Mouse (Mus musculus): ENCODE results near the gene Scn11a. TPM values are rescaled to one million over a fixed set of nuclear protein-coding genes. Genes with fewer than 3 reads are reported as not detected.

Gene Scn11a
- total RNA-seq, 4 experiments from 2014 or later: not detected

DNA sequence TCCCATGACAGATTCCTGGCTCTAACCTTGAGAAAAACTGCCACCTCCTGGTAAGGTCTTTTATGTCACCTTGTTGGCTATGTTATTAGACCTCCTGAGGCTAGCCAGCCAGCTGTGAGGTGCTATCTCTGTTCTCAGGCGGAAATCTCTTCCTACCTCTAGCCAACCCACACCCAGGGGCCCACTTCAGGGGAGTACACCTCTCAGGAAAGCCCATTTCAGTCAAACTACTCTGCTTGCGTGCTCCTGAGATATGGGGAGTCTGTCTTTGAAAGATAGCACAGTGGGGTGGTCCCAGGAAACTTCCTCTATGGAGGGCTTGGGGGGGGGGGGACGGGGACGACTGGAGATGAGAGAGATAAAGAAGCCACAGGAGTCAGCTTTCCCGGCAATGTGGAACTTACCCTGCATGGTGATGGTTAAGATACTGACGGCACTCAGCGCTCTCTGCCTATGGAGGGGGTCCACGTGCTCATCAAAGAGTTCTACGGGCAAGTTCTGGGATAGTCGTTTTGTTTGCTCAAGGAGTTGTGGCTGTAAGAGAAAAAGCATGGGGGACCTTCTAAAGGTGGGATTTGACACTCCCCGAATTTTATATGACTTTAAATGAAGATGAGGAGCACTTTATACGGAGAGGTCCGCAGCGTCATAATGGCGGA is 29.9 kb downstream of the Scn11a start:
- DNase-seq (ENCODE audit: low spot score in 2 of 2): no peak

DNA sequence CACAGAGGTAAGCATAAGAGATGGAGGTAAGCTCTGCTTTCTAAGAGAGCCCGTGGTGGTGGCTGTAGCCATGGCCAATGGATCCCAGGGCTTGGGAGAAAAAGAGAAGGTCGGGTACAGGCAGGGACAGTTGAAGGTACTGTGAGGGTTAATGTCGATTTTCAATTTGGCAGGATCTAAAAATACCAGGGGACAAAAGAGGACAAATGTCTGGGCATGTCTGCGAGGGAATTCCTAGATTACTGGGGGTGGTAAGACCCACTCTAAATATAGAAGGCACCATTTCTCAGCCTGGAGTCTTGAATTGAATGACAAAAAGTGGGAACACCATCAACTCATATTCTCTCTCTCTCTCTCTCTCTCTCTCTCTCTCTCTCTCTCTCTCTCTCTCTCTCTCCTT is 30.8 kb downstream of the Scn11a start:
- DNase-seq (ENCODE audit: low spot score in 2 of 2): no peak

DNA sequence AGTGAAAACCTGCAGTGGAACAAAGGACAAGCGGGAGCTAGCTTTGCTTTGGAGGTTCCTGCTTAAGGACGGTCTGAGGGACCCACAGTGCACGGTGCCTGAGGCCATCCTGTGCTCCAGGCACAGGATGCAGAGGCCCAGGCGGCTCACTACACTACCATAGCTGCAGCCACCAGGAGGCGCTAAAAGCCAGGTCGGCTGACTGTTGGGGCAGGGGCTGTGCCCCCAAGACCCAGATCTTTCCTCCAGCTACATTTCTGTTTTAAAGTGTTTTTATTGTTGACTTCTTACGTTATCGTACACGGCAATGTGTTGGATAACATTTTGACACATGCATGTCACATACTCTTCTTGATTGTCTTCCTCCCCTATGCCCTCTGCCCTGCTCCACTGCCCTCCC is 32.8 kb downstream of the Scn11a start:
- no peak for DNase-seq (ENCODE audit: low spot score in 2 of 2)

DNA sequence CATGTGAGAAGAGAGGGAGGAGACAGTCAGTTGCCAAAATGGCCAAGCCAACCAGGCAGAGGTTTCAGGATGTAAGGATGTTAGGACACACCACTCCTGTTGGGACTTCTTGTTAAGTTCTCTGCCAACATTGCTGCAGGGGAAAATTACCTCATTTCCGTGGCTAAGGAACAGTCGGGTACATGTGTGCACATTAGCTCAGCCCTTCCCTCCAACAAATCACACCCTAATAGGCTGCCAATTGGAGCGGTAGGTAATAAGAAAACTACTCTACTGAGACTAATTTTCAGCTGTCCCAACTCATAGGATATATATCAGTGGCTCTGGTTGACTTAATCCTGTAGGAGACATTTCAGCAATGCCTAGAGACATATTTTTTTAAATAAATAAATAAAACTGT is 44.4 kb downstream of the Scn11a start:
- no peak for DNase-seq (ENCODE audit: low spot score in 2 of 2)

DNA sequence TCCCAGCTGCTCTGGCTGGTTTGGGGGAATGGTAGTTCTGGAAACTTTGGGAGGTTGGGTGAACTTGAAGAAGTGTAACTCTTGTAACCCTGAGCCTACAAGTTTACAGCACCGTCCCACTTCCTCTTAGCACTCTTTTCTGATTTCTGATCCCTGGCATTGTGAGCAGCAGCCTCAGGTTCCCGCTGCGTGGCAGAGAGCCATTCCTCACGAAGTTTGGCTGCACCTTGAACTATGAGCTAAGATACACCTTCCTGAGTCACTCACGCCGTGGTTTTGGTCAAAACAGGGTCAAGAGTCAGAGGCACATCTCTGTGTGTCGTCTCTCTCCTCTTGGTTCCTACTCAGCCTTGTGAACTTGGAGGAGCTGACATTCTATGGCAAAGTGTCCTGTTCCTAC is 48.6 kb downstream of the Scn11a start:
- DNase-seq (ENCODE audit: low spot score in 2 of 2): no peak

DNA sequence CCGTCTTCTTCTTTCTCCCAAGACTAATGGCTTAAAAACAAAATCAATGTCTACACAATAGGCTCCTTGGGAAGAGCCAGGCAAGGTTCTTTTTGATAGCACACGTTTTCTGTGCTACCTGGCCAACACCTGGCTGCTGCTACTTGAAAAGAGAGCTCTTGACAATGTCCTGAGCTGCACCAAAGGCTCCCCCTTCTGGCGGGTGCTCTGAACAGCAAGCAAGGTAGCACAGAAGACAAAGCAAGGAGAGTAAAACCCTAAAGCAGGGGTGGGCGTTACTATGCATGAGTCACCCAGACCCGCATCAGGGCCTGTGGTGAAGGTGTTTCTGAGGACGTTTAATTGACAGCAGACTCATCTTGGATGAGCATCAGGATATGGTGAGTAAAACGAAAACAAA is 56.7 kb downstream of the Scn11a start:
- peak in 1 of 2 experiments; percentile 5 for DNase-seq (ENCODE audit: low spot score in 2 of 2)

DNA sequence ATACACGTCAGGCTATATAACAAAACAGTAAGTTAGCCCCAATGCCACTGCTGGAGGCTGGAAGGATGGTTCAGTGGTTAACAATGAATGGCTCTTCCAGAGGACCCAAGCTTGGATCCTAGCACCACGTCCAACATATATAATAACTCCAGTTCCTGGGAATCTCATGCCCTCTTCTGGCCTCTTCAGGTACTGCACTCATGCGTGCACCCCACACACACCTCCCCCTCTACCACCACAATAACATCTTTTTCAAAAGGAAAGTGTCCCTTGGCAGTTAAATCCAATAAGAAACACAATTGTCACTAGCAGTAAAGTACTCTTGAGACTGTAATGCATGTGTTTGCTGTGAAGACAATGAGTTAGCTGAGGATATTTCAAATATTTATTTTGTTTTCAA is 65.0 kb downstream of the Scn11a start:
- no peak for DNase-seq (ENCODE audit: low spot score in 2 of 2)

DNA sequence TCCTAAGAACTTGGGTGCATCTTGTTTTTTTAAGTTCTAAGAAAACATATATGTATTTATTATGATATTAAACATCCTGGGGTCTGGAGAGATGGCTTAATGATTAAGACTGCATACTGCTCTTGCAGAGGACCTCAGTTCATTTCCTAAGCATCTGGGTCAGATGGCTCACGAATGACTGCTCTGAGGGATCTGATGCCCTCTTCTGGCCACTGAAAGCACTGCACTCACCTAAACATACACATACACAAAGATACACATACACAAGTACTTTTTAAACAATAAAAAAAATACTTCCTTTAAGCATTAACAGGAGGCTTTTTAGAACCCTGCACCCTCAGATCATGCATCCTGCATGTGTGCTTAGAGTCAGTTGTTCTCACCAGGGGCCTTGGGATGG is 65.8 kb downstream of the Scn11a start:
- DNase-seq (ENCODE audit: low spot score in 2 of 2): no peak

DNA sequence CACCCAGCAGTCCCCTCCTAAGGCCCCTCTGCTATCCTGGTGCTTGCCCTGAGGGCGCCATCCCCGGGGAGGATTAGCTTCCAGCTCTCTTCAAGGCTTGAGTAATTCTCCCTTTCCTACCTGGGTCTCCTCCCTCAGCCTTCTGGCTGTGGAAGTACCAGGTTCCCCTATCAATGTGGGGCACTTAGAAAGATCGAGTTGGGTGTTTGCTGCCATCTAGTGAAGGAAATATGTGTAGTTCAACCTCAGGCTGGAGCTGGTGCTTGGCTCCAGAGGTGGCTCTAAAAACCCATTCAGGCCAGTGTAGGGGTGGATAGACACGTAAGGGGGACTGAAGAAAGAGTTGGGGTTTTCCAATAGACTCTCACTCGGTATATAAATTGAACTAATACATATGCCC is 73.7 kb downstream of the Scn11a start:
- peak in 1 of 2 experiments; percentile 15 for DNase-seq (ENCODE audit: low spot score in 2 of 2)

DNA sequence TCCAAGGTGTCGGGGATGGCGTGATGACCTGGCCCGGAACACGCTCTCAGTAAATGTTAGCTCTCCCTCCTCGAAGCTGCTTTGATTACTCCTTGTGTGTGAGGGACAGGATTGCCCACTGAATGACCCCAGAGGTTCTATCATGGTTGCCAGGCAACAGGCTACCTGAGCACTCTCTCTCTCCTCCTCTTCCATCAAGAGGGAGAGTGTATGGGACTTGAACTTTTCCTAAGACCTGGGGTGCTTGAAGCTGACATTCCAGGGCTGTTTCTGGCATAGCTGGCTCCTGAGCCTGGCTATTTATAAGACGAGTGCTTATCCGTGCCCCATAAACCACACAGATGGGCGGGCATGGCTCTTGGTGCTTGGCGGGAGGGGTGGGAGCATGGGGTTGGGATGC is 76.1 kb downstream of the Scn11a start:
- no peak for DNase-seq (ENCODE audit: low spot score in 2 of 2)

DNA sequence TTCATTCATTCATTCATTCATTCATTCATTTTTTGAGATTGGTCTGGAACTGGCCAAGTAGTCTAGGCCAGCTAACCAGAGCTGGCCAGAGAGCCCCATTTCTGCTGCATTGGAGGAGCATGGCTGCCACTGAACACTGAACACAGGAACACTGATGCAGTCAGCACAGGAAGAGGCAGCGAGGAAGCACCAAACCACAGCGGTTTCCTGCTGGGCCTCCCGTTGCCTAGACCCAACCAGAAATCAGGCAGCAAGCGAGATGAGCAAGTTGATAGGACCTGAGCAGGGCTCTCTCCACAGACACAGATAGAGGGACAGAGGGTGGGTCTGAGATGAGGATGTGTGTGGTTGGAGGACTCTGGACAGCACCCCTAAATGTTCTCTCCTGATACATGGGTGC is 81.4 kb downstream of the Scn11a start:
- DNase-seq (ENCODE audit: low spot score in 2 of 2): no peak

DNA sequence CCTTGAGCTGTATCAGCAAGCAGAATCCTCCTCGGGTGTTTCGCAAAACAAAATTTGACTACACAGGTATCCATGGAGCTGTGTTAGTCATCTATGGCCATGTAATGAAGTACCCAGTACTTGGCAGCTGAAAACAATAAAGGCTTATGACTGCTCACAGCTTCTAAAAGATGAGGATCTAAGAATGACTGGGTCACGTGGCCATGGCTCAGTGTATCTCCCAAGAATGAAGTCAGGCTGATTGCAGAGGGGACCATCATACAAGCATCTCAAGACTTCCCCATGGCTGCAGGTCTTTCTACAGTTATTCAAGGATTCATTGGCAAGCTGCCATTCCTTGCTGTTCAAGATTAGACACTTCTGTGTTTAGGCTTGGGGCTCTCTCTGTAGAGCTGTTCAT is 81.9 kb downstream of the Scn11a start:
- DNase-seq (ENCODE audit: low spot score in 2 of 2): no peak

DNA sequence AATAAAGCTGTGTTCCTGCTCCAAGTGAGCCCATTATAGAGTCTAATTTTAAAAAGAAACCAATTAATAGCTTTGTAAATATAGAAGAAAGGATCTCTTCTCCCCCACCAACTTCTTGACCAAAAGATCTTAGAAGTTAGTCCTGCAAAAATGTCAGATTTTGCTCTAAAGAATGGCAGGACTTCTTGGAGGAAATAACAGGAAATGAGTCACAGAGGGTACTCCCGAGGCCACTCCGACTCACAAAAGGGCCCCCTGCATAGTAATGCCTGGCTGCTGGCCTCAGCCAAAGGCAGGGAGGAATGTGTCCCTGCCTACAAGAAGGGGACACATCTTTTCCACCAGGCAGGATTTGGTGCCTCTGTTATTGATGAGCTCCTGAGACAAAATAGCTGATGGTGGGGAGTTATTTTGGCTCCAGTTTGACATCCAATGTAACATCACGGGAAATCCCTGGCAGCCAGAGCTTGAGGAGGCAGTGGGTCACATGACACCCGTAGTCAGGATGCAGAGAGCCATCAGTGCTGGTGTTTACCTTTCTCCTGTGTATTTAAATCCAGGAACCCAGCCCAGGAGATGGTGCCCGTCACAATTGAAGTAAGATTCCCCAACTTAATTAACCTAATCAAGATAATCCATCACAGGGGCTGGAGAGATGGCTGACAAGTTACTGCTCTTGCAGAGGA is 84.0 kb downstream of the Scn11a start:
- DNase-seq (ENCODE audit: low spot score in 2 of 2): no peak

DNA sequence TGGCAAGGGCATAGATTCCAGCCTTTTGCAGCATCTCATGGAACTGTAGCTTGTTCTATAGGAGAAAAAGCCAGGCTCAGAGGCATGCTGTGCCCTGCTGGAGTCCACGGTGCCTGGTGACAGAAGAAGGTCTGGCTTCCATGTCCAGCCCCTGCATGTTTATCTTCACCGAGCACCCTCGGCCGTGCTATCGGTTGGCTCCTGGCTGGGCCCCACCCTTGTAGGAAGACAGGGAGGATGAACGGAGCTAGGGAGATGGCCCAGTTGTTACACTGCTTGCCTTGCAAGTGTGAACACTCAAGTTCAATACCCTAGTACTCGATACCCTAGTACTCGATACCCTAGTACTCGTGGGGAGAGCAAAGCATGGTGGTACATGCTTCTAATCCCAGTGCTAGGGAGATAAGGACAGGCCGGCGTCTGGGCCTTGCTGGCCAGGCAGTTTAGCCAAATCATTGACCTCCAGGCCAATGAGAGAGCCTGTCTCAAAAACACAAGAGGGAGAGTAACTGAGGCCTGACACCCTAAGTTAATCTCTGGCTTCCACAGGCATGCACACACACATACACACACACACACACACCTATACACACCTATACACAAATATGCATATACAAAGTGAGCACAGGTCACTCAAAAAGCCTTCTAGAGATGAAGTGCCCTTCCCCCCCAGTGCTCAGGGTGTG is 96.7 kb downstream of the Scn11a start:
- DNase-seq (ENCODE audit: low spot score in 2 of 2): no peak

DNA sequence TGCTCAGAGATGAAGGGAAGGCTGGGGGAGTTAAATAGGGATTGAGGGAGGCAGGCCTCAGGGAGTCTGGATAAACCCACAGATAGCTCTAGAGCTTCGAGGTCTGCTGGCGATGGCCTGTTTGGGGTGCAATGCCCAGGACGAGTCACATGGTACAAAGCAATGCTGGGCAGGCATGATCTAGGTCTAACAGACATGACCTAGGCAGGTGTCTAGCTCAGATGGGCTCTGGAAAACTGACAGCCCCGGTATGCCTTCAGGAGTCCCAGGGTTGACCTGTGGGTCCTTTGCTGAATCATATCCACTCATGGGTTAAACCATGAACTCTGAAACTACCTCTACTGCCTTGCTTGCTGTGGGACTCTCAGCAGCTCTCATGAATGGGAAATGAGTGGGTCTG is 98.3 kb downstream of the Scn11a start:
- DNase-seq (ENCODE audit: low spot score in 2 of 2): no peak

DNA sequence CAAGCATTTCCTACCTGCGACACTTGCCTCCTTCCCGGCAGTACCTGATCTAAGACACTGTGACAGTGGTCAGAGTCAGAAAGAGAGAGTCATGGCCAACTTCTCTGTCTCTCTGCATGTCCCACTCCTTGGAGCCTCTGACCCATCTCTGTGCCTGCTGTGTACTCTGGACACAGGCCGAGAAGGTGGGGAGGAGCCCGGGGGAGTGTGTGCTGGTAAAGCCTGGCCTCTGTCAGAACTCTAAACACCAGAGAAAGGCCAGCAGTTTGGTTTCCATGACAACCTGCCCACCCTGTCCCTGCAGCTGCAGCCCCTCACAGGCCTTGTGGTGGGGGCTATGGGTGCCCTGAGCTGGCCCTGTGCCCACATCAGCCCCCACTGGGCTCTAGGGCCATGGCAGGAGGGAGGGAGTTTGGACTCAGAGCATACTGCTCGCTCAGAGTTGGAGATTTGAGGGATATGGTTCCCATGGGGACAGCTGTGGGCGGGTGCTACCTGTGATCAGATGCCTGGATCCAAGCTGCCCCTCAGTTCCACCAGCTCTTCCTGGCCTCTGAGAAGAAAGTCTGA is 99.9 kb downstream of the Scn11a start:
- DNase-seq (ENCODE audit: low spot score in 2 of 2): no peak

DNA sequence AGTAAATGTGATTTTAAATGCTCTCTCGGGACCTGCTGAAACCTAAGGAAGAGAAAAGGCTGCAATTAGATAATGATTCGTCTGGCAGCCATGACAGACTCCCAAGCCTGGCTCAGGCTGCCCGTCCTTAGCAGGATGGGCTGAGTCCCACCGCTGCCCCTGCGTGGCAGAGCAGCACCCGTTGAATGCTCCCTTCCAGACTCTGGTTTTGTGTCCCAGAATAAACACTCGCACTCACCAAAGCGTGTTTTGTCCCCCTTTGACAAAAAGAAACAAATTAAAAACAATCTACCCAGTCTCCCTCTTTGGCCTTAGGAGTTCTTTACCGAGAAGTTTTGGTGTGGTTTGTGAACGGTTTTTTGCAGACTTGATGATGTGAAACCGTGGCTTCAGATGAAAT is 106.0 kb downstream of the Scn11a start, which contains the start of gene Scn10a:
TSS of gene Scn10a (minus strand) at position 101 of the 400 bp plus-strand sequence.
- DNase-seq (ENCODE audit: low spot score in 2 of 2): no peak

DNA sequence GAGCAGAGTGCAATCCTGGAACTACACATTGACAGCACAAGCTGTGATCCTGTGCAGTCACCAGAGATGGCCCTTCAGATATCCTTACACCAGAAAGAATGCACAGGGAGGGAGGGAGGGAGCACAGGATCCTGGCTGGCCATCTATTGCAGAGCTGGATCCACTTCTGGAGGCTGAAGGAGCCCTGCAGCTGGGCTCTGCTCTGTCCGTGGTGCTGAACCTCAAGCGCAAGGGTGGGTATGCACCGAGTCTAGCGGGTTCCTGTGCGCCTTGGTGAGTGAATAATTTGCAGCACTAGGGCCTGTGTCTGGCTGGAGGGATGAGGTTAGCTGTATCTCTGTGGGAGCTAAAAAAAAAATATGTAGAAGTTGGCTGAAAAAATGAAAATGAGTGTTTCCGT is 118.6 kb downstream of the Scn11a start:
- DNase-seq (ENCODE audit: low spot score in 2 of 2): no peak
